Mouse (Mus musculus): Measurements from ENCODE around the gene Cpeb4.
"Not testable (repeated sequence)": the region's sequence is repeated elsewhere in the genome, so short reads cannot be mapped to it uniquely, and the experiment has no call there.

Cpeb4 gene

GRCm38 (mm10) chr11:31974132-31974531, 102.1 kb downstream of the Cpeb4 start:
- ATAC-seq (ENCODE audit: low TSS enrichment) = no peak

- ATAC-seq (ENCODE audit: low TSS enrichment) = no peak
These were observed 102.8 kb downstream of the Cpeb4 start for GRCm38 (mm10) chr11:31974826-31975225.

GRCm38 (mm10) chr11:31975678-31976077, 103.7 kb downstream of the Cpeb4 start:
- no peak for ATAC-seq (ENCODE audit: low TSS enrichment)

GRCm38 (mm10) chr11:31976137-31976536, 104.1 kb downstream of the Cpeb4 start:
- no peak for ATAC-seq (ENCODE audit: low TSS enrichment)

- not testable (repeated sequence) for ATAC-seq (ENCODE audit: low TSS enrichment)
These were observed 108.1 kb downstream of the Cpeb4 start for GRCm38 (mm10) chr11:31980089-31980488.

- no peak for ATAC-seq (ENCODE audit: low TSS enrichment)
These were observed 109.8 kb downstream of the Cpeb4 start for GRCm38 (mm10) chr11:31981830-31982229.

GRCm38 (mm10) chr11:31982247-31982943, 110.4 kb downstream of the Cpeb4 start:
- ATAC-seq (ENCODE audit: low TSS enrichment) = not testable (repeated sequence)

GRCm38 (mm10) chr11:31983249-31983648, 111.2 kb downstream of the Cpeb4 start:
- ATAC-seq (ENCODE audit: low TSS enrichment) = no peak

- no peak for ATAC-seq (ENCODE audit: low TSS enrichment)
These were observed 112.8 kb downstream of the Cpeb4 start for GRCm38 (mm10) chr11:31984786-31985185.
